Mouse (Mus musculus) spleen, postnatal 14 days (tissue): Measurements from ENCODE around the gene Tkt.
"Not testable (repeated sequence)": the region's sequence is repeated elsewhere in the genome, so short reads cannot be mapped to it uniquely, and the experiment has no call there.

ENCODE experiments used
- DNase-seq, 2 experiments: peaks; one replicate each; pipeline ENCODE4 v3.0.0; 2021 to 2022; ENCODE audit warnings: low spot score in 2 of 2

Gene Tkt

GRCm38 (mm10) chr14:30551981-30552380 is 3.8 kb downstream of the Tkt start:
- no peak for DNase-seq

DNA sequence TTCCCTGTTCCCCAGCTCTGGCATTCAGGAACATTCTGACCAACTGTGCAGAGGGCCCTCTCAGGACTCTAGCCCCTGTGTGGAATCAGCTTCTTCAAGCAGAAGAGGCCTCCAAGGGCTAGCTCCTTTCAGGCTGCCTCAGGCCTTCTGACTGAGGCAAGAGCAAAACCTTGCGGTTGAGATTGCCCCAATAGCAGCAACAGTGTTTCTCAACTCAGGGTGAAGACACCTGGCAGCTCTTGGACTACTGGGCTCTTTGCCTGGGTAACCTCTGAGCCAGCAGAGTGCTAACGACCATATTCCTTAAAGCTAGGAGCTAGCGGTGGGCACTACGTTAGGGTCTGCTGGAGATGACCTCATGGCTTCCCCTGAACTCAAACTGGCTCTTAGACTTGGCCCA is 5.0 kb downstream of the Tkt start:
- no peak for DNase-seq

GRCm38 (mm10) chr14:30556651-30557050 is 8.5 kb downstream of the Tkt start:
- DNase-seq: no peak

GRCm38 (mm10) chr14:30557730-30558129 is 9.6 kb downstream of the Tkt start:
- no peak for DNase-seq

DNA sequence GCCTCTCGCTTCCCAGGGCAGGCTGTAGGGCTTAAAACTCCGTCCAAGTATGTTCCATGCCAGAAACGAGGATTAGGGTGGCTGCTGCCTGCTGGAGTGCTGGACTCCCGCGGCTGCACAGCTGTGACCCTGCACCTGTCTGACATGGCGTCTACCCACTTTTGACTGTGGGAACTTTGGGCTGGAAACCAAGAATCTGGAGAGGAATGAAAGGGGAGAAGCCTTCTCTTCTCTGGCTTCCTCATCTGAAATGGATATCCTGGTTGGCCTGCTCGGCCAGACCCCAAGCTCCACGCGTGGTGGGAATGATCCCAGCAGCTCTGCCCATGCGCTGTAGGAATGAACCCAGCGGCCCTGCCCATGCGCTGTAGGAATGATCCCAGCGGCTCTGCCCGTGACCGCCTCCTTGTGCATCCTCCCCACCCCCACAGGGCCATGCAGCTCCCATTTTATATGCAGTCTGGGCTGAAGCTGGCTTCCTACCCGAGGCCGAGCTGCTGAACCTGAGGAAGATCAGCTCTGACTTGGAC is 11.2 kb downstream of the Tkt start:
- no peak for DNase-seq

GRCm38 (mm10) chr14:30560803-30561389 is 12.7 kb downstream of the Tkt start:
- no peak for DNase-seq

DNA sequence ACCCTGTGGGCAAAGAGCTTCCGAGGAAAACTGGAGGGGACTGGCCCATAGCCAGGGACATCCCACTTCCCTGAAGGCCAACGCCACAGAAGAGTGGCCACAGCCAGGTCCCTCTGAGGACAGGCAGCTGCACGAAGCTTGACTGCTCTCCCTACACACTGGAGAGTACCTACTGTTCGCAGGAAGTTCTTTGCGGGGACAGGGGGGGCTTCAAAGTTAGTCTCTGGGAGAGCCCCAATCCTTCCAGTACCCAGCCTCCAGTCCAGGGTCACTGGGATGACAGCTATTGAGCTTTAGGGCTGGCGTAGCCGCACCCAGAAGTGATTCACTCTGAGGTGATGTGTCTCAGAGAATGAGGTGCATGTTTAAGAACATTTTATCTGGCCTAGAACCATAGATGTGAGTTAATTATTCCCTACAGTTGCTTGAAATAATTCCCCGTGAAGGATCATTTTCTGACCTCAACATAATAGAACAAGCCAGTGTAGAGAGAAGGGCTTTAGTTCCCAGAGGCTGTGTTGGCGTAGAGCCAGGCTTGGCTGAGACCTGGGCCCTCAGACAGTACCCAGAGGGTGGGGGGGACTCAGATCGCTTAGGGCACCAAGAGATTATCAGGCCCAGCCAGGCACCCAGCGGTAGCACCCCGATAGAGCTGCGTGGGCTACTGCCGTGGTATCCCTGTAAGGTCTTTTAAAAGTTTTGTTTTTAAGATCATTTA is 13.5 kb downstream of the Tkt start:
- DNase-seq: peak; percentile 61 to 63

DNA sequence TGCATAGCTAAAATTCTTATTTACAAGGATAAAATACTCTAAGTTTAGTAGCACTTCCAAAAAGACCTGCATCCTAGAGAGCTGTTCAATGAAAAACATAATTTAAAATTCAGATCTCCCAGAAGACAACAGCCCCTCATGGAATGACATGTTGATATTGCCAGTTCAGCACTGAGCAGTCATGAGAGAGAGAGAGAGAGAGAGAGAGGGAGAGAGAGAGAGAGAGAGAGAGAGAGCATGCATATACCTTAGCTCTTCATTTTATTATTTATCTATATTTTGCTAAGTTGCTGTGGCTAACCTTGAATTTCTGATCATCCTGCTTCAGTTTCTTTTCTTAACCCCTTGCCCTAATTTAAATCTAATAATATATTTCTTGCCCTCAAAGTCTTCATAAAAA is 14.2 kb downstream of the Tkt start:
- DNase-seq: no peak

- peak; percentile 35 to 52 for DNase-seq
Measured at GRCm38 (mm10) chr14:30564451-30564850, 16.3 kb downstream of the Tkt start.

- no peak for DNase-seq
Measured at GRCm38 (mm10) chr14:30566317-30566716, 18.2 kb downstream of the Tkt start.

GRCm38 (mm10) chr14:30568016-30568415 is 19.9 kb downstream of the Tkt start:
- DNase-seq: no peak

DNA sequence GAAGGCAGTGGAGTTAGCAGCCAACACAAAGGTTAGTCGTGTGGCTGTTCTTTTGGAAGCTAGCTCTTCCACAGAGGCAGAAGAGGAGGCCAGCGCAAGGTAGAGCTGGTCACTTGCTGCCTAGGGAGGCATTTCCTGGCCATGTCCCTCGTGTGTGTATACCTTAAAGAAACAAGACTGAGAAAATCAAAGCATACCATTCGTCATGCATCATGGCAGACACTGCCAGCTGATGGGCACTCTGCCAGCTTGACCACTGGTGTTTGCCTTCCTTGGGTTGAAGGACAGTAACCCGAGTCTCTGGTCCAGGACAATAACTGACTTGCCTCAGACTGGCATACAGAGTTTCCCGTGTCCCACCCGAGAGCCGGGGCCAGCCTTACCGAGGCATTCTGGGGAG is 22.1 kb downstream of the Tkt start:
- no peak for DNase-seq

GRCm38 (mm10) chr14:30572253-30572652 is 24.1 kb downstream of the Tkt start:
- no peak for DNase-seq

- no peak for DNase-seq
Measured at GRCm38 (mm10) chr14:30573235-30573634, 25.1 kb downstream of the Tkt start.

DNA sequence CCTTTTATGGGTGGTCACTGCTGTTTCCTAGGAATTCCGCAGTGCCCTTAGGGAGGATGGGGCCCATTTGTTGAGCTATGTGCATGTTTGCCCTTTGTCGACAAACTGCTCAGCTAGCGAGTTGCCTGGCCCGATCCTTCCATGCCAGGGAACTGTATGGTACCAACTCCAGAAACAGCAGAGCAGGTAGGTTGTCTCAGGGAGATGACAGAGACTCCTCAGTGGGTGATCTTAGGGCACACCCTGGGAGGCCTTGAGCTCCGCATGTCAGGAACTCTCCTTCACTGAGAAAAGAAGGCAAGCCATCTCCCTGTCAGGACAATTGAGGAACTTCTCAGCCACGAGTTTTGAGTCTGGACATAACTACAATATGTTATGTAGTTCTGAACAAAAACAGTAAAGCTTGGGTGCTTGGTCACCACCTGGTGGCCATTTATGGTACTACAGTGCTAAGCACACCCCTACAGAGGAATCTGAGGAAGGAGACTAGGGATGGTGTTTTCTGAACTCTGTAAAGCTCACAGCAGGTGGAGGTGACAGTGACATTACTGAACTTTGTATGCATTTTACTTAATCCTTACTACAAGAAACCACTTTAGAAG is 25.9 kb downstream of the Tkt start:
- peak; percentile 57 to 75 for DNase-seq

- no peak for DNase-seq
Measured at GRCm38 (mm10) chr14:30575791-30576190, 27.6 kb downstream of the Tkt start.

DNA sequence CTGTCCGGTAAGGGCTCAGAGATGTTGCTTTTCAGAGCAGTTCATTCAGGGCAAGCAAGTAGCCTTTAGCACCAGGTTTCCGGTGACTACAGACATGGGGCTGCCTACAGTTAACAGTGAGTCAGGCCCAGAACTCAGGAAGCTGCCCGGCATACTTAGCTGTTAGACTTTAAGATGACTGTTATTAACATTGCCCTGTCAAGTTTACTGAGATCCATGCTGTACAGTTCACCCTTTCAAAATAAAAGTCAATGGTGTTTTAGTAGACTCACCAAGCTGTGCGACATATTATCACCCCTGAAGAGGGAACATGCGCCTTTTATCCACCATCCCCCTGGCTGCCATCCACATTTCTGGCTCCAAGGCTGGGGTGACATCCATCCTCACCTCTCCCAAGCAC is 28.1 kb downstream of the Tkt start:
- no peak for DNase-seq

GRCm38 (mm10) chr14:30577303-30578062 is 29.3 kb downstream of the Tkt start:
- not testable (repeated sequence) for DNase-seq

GRCm38 (mm10) chr14:30579180-30579579 is 31.0 kb downstream of the Tkt start:
- DNase-seq: no peak

DNA sequence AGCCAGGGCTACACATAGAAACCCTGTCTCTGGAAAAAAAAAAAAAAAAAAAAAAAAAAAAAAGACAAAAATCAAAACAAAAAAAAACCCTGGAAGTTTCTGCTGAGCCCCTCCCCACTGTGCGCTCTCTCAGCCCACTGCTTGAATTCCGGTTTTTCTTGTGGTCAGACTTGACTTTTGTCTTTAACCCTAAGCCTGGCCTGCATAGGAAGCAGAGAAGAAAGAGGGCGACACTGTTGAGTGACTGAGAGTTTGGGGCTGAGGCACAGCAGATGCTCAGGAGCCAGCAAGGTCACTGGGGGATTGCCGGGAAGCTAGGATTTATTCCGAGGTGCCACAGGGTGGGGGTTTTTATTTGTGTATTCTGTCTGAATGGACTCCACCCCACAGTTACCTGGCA is 31.7 kb downstream of the Tkt start:
- DNase-seq: no peak

DNA sequence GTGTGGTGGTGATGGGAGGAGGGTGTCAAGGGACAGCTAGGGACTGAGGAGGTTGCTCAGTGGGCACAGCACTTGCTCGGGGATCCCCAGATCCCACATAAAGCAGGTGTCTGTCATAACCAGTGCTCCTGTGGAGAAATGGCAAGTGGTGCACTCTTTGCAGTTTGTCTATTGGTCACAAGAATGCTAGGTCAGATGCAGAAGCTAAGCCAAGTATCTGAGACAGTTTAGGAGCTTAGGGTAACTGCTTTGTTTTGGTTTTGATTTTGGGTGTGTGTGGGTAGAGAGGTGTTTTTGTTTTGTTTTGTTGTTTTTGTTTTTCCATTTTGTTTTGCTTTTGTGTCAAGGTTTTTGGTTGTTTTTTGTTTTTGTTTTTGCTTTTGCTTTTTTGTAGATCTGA is 33.1 kb downstream of the Tkt start:
- DNase-seq: no peak

DNA sequence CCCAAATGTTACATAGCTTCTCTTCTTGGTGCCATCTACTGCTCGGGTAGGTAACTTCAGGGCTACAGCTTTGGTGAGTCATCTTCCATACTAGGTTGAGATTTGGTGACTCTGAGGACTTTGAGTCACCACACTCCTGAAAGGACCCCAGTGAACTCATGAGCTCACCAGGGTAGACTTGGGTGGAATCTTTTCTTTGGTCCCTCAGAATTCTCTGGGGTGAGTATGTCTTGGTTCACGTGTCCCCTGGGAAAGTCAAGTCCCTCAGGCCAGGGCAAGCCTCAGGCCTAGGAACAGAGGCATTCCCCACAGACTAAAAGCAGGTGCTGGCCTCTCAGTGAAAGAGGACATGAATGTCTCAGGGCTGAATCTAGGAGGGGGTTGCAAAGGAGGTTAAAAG is 35.9 kb downstream of the Tkt start:
- no peak for DNase-seq
